Mouse (Mus musculus) heart, adult 2 months (tissue): Measurements from ENCODE around the gene Slc39a10.

Experiments
- CTCF ChIP-seq: fragments of 200-600 bp; IDR thresholded peaks from 2 replicates; pipeline ENCODE4 v1.8.1; 2022; ENCODE audit warnings: antibody characterized with exemption, mild to moderate bottlenecking, moderate library complexity
- EP300 ChIP-seq: fragments of 200-500 bp; IDR thresholded peaks from 2 replicates; pipeline ENCODE4 v1.6.1; 2011; ENCODE audit warnings: low read depth, low read length, control low read depth; ENCODE audit not compliant: insufficient read depth
- POLR2A ChIP-seq: fragments of 200-500 bp; IDR thresholded peaks from 2 replicates; pipeline ENCODE4 v1.6.1; 2011; ENCODE audit warnings: mild to moderate bottlenecking, low read depth, low read length, control low read depth; ENCODE audit not compliant: insufficient read depth

DNA sequence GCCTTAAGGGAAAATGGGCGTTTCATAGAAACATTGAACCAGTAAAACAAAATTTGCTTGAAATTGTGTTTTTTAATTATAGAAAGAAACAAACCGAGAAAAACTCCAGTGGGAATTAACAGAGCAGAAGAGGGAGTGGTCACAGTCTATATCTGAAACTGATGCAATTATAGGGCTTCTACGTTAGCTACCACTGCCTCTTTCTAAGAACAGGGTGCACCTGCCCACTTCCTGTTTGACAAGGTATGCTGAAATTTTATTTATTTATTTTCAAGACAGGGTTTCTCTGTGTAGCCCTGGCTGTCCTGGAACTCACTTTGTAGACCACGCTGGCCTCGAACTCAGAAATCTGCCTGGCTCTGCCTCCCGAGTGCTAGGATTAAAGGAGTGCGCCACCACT lies 30.3 kb upstream of the Slc39a10 start:
- TF ChIP-seq CTCF (no peak), EP300 (no peak), POLR2A (no peak)
